Mouse (Mus musculus) brain, adult 2 months (tissue): ENCODE measurements around the gene Plekha4.
"Not testable (repeated sequence)": the region's sequence is repeated elsewhere in the genome, so short reads cannot be mapped to it uniquely, and the experiment has no call there.

Experiments
- DNase-seq: peaks from one replicate; pipeline ENCODE4 v3.0.0; 2011; ENCODE audit warnings: low read depth, low spot score

The Plekha4 gene

GRCm38 (mm10) chr7:45525809-45526473 lies at the start of gene Plekha4, which contains the start of gene Ppp1r15a:
Plekha4 (plus strand) TSS chr7:45526330.
Ppp1r15a (minus strand) TSS chr7:45526268.
- peak; percentile 97 for DNase-seq

GRCm38 (mm10) chr7:45476453-45476852 lies 49.7 kb upstream of the Plekha4 start:
- DNase-seq = no peak

GRCm38 (mm10) chr7:45477003-45477402 lies 49.1 kb upstream of the Plekha4 start:
- DNase-seq = peak; percentile 88

- no peak for DNase-seq
Measured at GRCm38 (mm10) chr7:45478774-45479173, 47.4 kb upstream of the Plekha4 start.

GRCm38 (mm10) chr7:45480310-45480709 lies 45.8 kb upstream of the Plekha4 start:
- not testable (repeated sequence) for DNase-seq

- DNase-seq = peak; percentile 84
Measured at GRCm38 (mm10) chr7:45481374-45481927, 44.7 kb upstream of the Plekha4 start, which contains the start of gene Tulp2. Tulp2 (plus strand) TSS chr7:45481877.

GRCm38 (mm10) chr7:45482166-45482565 lies 44.0 kb upstream of the Plekha4 start:
- no peak for DNase-seq

GRCm38 (mm10) chr7:45484985-45485384 lies 41.1 kb upstream of the Plekha4 start:
- not testable (repeated sequence) for DNase-seq

GRCm38 (mm10) chr7:45486158-45486557 lies 40.0 kb upstream of the Plekha4 start:
- no peak for DNase-seq

- DNase-seq = no peak
Measured at GRCm38 (mm10) chr7:45486761-45487415, 39.2 kb upstream of the Plekha4 start, which contains the start of gene Gm45808. Gm45808 (minus strand) TSS chr7:45486811.

GRCm38 (mm10) chr7:45487861-45488292 lies 38.3 kb upstream of the Plekha4 start:
- DNase-seq = no peak

GRCm38 (mm10) chr7:45488293-45489204 lies 37.6 kb upstream of the Plekha4 start, which contains the start of gene Dhdh:
Dhdh (minus strand) TSS chr7:45488805.
- DNase-seq = peak; percentile 75

- DNase-seq = no peak
Measured at GRCm38 (mm10) chr7:45489578-45489977, 36.6 kb upstream of the Plekha4 start.

GRCm38 (mm10) chr7:45490822-45491221 lies 35.3 kb upstream of the Plekha4 start:
- peak; percentile 86 for DNase-seq

GRCm38 (mm10) chr7:45491264-45491663 lies 34.9 kb upstream of the Plekha4 start:
- no peak for DNase-seq

GRCm38 (mm10) chr7:45492225-45492844 lies 33.8 kb upstream of the Plekha4 start:
- DNase-seq = no peak

GRCm38 (mm10) chr7:45492951-45493350 lies 33.2 kb upstream of the Plekha4 start:
- peak; percentile 94 for DNase-seq

- DNase-seq = no peak
Measured at GRCm38 (mm10) chr7:45494548-45494947, 31.6 kb upstream of the Plekha4 start.

- no peak for DNase-seq
Measured at GRCm38 (mm10) chr7:45498427-45498826, 27.7 kb upstream of the Plekha4 start.

- DNase-seq = no peak
Measured at GRCm38 (mm10) chr7:45507583-45507982, 18.5 kb upstream of the Plekha4 start.

GRCm38 (mm10) chr7:45508561-45508960 lies 17.6 kb upstream of the Plekha4 start:
- DNase-seq = no peak
